Mouse (Mus musculus) embryonic fibroblast, embryonic 13.5 days (primary cell): ENCODE results near the gene Srrd.

ENCODE experiments used
- CTCF ChIP-seq: IDR thresholded peaks from 2 replicates; pipeline ENCODE4 v1.5.1; 2011; ENCODE audit warnings: mild to moderate bottlenecking, control low read depth, low read length, moderate library complexity, borderline replicate concordance; ENCODE audit not compliant: insufficient read depth
- POLR2A ChIP-seq: IDR thresholded peaks from 2 replicates; pipeline ENCODE4 v1.6.1; 2011; ENCODE audit warnings: low read depth, mild to moderate bottlenecking, control low read depth, low read length, moderate library complexity

DNA sequence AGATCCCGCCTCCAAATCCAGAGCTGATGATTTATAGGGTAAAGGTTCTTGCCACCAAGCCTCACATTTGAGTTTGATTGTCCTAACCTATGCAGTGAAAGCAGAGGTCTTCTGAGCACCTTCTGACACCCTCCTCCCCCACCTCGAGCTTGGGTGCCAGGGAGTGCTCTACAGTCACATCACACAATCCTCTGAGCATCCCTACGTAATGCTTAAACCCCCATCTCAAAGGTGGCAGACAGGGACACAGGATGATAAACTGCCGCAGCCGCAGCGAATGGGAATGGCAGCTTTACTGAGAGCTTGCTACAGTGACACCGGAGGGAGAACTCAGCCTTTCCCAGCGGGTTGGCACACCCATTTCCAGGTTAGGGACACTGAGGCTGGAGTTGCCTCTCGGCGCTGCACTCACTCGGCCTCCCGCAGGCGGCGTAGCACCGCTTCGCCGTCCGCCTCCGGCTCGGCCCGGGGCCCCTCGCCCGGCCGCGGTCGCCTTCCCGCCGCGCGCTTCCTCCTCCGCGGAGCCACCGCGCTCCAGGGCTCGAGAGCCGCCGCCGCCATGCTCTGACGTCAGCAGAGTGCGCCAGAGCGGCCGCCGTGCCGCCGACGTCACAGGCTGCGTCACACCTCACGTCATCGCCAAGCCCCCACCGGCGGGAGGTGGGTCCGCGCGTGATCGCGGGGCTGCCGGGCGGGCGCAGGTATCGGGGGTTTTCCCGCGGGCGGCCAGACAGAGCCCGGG, at the start of gene Srrd, which contains the start of gene Hps4:
- TF ChIP-seq CTCF (no peak), POLR2A (peak; percentile 59)
